Mouse (Mus musculus) kidney, embryonic 14.5 days (tissue): ENCODE results near the gene Zdhhc5. TPM values are rescaled to one million over a fixed set of nuclear protein-coding genes. Genes with fewer than 3 reads are reported as not detected.
A peak's percentile ranks its signal among the peaks of the same experiment; 100 is the strongest.
"Not testable (repeated sequence)": the region's sequence is repeated elsewhere in the genome, so short reads cannot be mapped to it uniquely, and the experiment has no call there.

ENCODE experiments used
- ATAC-seq: fragments of 200-750 bp; cut with Nextera tagmentation; 2 replicates; pipeline ENCODE4 v1.8.0; 2017; ENCODE audit warnings: moderate number of reproducible peaks, mild to moderate bottlenecking, moderate TSS enrichment, moderate library complexity; ENCODE audit not compliant: low FRiP score, low TSS enrichment
- H3K27ac ChIP-seq: fragments of 300-500 bp; sonication (generic); 2 replicates; pipeline ENCODE4 v1.5.1; 2014; ENCODE audit warnings: low read depth, mild to moderate bottlenecking, low read length, moderate library complexity, mixed read lengths
- H3K27me3 ChIP-seq: fragments of 300-500 bp; sonication (generic); 2 replicates; pipeline ENCODE4 v1.6.1; 2014; ENCODE audit warnings: mild to moderate bottlenecking, low read length; ENCODE audit not compliant: control insufficient read depth, insufficient read depth
- H3K36me3 ChIP-seq: fragments of 300-500 bp; sonication (generic); 2 replicates; pipeline ENCODE4 v1.6.1; 2014; ENCODE audit warnings: low read length, mixed read lengths; ENCODE audit not compliant: control insufficient read depth, insufficient read depth
- H3K4me1 ChIP-seq: fragments of 300-500 bp; sonication (generic); 2 replicates; pipeline ENCODE4 v1.6.1; 2014; ENCODE audit warnings: low read length, mixed read lengths; ENCODE audit not compliant: control insufficient read depth, insufficient read depth
- H3K4me2 ChIP-seq: fragments of 300-500 bp; sonication (generic); replicated peaks from 2 replicates; pipeline ENCODE4 v1.6.1; 2014; ENCODE audit warnings: low read depth, mild to moderate bottlenecking, low read length
- H3K4me3 ChIP-seq: fragments of 300-500 bp; sonication (generic); 2 replicates; pipeline ENCODE4 v1.5.1; 2014; ENCODE audit warnings: mild to moderate bottlenecking, low read length
- H3K9ac ChIP-seq: fragments of 300-500 bp; sonication (generic); 2 replicates; pipeline ENCODE4 v1.6.1; 2014; ENCODE audit warnings: low read depth, mild to moderate bottlenecking, low read length, moderate library complexity
- H3K9me3 ChIP-seq: fragments of 300-500 bp; sonication (generic); 2 replicates; pipeline ENCODE4 v1.6.1; 2016; ENCODE audit warnings: low read length; ENCODE audit not compliant: control insufficient read depth
- WGBS: fragments of 180-500 bp; shearing (Covaris S2); extraction: QIAGEN DNeasy Blood & Tissue Kit; methylation state at CpG from one replicate; pipeline ENCODE4 v1.1.7; 2014; 5-methylcytosine and 5-hydroxymethylcytosine counted together
- polyA plus RNA-seq: library from polyadenylated mRNA; unstranded; fragments of >200 nt; fragmentation: Nextera tagmentation; extraction: Ambion mirVana; gene quantifications from 2 replicates; pipeline ENCODE4 v1.2.1, GENCODE M21; 2014

Gene Zdhhc5
- polyA plus RNA-seq, 1 experiment from 2014 or later = 41.0 TPM

- no peak overlapping the region for H3K27ac ChIP-seq
- ATAC-seq = no peak
- H3K9me3 ChIP-seq = no peaks in the 10 kb centered on the region
- no peak overlapping the region for H3K4me3 ChIP-seq
- peaks cover 85% of the 10 kb centered on the region for H3K36me3 ChIP-seq
- H3K4me2 ChIP-seq = no peak overlapping the region
- no peaks in the 10 kb centered on the region for H3K27me3 ChIP-seq
- no peak overlapping the region for H3K9ac ChIP-seq
- WGBS = 81% methylated on average over 2 of the region's 2 CpGs
- no peaks in the 10 kb centered on the region for H3K4me1 ChIP-seq
These were observed 26.7 kb downstream of the Zdhhc5 start for GRCm38 (mm10) chr2:84688080-84688844.

DNA sequence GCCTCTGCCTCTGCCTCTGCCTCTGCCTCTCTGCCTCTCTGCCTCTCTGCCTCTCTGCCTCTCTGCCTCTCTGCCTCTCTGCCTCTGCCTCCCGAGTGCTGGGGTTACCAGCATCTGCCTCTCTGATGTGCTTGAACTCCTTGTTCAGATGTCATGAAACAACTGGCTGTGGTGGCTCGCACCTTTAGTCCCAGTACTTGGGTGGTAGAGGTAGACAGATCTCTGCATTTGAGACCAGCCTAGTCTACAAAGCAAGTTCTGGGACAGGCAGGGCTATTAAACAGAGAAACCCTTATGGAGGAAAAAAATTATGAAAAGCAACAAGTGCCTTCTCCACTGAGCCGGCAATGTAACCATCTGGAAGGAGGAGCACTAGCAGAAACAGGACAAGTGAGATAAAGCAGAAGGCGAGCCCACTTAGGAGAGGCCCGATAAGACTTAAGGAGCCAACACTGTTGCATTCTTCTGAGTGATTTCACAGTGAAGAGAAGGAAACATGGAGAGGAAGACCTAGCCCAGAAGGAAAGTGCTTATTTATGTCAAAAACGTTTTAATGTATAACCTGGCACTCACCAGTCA, 32.3 kb downstream of the Zdhhc5 start:
- Histone ChIP-seq H3K4me1 (no peaks in the 10 kb centered on the region; the same call in 1 of the 2 replicates), H3K9me3 (no peaks in the 10 kb centered on the region), H3K4me3 (no peak overlapping the region), H3K4me2 (no peak overlapping the region), H3K27ac (no peak overlapping the region), H3K9ac (no peak overlapping the region), H3K36me3 (peaks cover 42% of the 10 kb centered on the region), H3K27me3 (no peaks in the 10 kb centered on the region)
- WGBS = 85% methylated on average over 6 of the region's 6 CpGs
- no peak for ATAC-seq

- H3K4me3 ChIP-seq = peak within 1 kb of the TSS; percentile 99
- peaks cover 29% of the 10 kb centered on the region for H3K36me3 ChIP-seq
These were observed 36.0 kb downstream of the Zdhhc5 start, which contains the start of gene Tmx2 for GRCm38 (mm10) chr2:84679016-84679415. Gene Tmx2 (minus strand): TSS chr2:84679140.

DNA sequence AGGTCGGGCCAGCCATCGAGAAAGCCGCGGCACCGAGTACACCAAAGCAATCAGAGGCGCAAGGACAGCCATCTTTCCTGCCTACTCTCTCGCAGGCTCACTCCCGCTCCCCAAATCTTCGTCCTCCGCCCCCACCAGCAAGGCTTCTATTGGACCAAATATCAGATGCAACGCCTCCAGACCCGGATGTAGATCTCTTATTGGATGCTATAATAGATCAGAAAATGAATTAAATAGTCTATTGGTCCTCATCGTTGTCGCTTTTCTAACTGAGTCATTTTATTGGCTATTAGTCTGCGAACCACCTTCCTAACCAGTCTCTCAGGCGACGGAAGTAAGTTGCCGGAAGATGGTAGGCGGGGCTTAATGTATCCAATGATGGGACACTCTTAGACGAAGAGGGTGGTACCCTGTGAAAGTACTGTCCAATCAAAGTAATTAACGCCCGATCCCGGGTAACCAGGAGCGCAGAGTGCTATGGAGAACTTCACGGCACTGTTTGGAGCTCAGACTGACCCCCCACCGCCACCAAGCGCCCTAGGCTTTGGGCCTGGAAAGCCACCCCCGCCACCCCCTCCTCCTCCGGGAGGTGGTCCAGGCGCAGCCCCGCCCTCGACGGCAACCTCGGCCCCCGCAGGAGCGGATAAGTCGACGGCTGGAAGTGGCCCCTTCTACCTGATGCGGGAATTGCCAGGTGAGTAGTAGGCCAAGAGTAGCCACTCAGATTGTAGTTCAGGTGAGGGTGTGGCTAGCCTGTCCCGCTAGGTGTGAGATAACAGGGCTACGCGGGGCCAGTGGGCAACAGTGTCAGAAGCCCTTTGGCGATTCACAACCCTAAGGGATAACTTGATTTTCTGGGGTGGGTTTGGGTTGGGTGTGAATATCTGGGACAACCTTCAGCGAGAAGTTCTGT, 36.8 kb downstream of the Zdhhc5 start, which contains the start of the genes Gm28635 and Med19:
TSS of gene Gm28635 (minus strand) at position 74 of the 913 bp plus-strand sequence.
TSS of gene Med19 (plus strand) at position 435 of the 913 bp plus-strand sequence.
- Histone ChIP-seq H3K36me3 (peaks cover 31% of the 10 kb centered on the region), H3K9ac (peak within 1 kb of the TSS; percentile 89), H3K27ac (peak within 1 kb of the TSS; percentile 59; the same call in 1 of the 2 replicates), H3K27me3 (no peaks in the 10 kb centered on the region), H3K9me3 (no peaks in the 10 kb centered on the region), H3K4me3 (peak within 1 kb of the TSS; percentile 99), H3K4me2 (peak within 1 kb of the TSS; percentile 81), H3K4me1 (peaks cover 12% of the 10 kb centered on the region; the same call in 1 of the 2 replicates)
- under 1% methylated on average over 44 of the region's 44 CpGs for WGBS
- peak; percentile 100 for ATAC-seq

More at GRCm38 (mm10) chr2:84679016-84679415, 36.0 kb downstream of the Zdhhc5 start, which contains the start of gene Tmx2:
- Histone ChIP-seq H3K9ac (peak within 1 kb of the TSS; percentile 89), H3K4me1 (peaks cover 12% of the 10 kb centered on the region; the same call in 1 of the 2 replicates), H3K9me3 (no peaks in the 10 kb centered on the region), H3K4me2 (peak within 1 kb of the TSS; percentile 81), H3K27ac (peak within 1 kb of the TSS; percentile 59; the same call in 1 of the 2 replicates), H3K27me3 (no peaks in the 10 kb centered on the region)
- ATAC-seq = no peak
- WGBS = 17% methylated on average over 8 of the region's 8 CpGs

DNA sequence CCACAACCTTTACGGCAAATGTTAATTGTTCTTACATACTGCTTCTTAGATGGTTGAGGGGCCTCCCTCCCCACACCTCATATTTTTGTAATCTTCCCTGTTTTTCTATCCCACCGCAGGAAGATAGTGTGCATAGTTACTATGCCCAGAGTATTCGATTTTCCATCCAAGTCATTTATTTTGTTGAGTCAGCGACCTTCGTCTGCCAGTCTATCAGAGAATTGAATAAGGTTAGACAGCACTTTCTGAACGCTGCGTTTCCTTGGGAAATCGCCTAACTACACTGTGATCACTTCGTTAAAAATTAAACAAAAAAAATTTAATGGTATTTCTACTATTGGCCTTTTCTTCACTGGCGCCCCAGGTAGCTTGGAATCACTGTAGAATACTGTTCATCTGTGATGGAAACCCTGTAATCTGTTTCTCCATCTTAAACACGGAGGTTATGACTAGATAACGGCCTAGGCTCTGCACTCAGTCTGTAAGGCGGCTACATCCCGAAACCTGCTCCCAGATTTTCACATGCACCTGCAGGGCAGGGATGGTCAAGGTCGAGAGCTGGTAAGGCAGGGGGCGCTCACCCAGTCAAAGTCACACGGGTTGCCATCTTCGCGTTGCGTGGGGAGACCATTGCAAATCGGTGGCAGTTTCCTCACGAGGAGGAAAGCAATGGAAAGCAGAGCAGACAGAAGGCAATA, 37.6 kb downstream of the Zdhhc5 start:
- no peaks in the 10 kb centered on the region for H3K9me3 ChIP-seq
- H3K27ac ChIP-seq = no peak overlapping the region
- no peaks in the 10 kb centered on the region for H3K27me3 ChIP-seq
- H3K4me2 ChIP-seq = peak overlapping the region; percentile 72
- peak overlapping the region; percentile 64 for H3K9ac ChIP-seq
- H3K36me3 ChIP-seq = peaks cover 38% of the 10 kb centered on the region
- H3K4me1 ChIP-seq = peaks cover 12% of the 10 kb centered on the region; the same call in 1 of the 2 replicates
- 11% methylated on average over 22 of the region's 22 CpGs for WGBS
- ATAC-seq = peak; percentile 51
- H3K4me3 ChIP-seq = peak overlapping the region; percentile 99

- not testable (repeated sequence) for ATAC-seq, H3K9me3 ChIP-seq, H3K27me3 ChIP-seq, H3K4me3 ChIP-seq, H3K27ac ChIP-seq, H3K9ac ChIP-seq
- 73% methylated on average over 4 of the region's 5 CpGs for WGBS
- H3K4me2 ChIP-seq = peak overlapping the region; percentile 56; the same call in 1 of the 2 replicates
- peaks cover 12% of the 10 kb centered on the region; the same call in 1 of the 2 replicates for H3K4me1 ChIP-seq
- H3K36me3 ChIP-seq = peaks cover 39% of the 10 kb centered on the region
These were observed 43.4 kb downstream of the Zdhhc5 start for GRCm38 (mm10) chr2:84671535-84671934.

GRCm38 (mm10) chr2:84670569-84670933, 44.4 kb downstream of the Zdhhc5 start, which contains the start of gene Selenoh:
Gene Selenoh (minus strand): TSS chr2:84670770.
- no peaks in the 10 kb centered on the region for H3K9me3 ChIP-seq
- H3K4me3 ChIP-seq = peak within 1 kb of the TSS; percentile 96
- H3K36me3 ChIP-seq = peaks cover 35% of the 10 kb centered on the region
- H3K27ac ChIP-seq = peak within 1 kb of the TSS; percentile 93
- H3K4me2 ChIP-seq = peak within 1 kb of the TSS; percentile 56
- ATAC-seq = peak; percentile 97
- under 1% methylated on average over 20 of the region's 20 CpGs for WGBS
- peaks cover 9% of the 10 kb centered on the region; the same call in 1 of the 2 replicates for H3K4me1 ChIP-seq
- H3K27me3 ChIP-seq = no peaks in the 10 kb centered on the region
- H3K9ac ChIP-seq = peak within 1 kb of the TSS; percentile 94
